Mouse (Mus musculus): ENCODE measurements at regions not wholly inside any gene's neighbourhood (a gene's known extent, or its start where the extent isn't known, plus 50 kb on each side); places are given as distances from the start of the nearest gene placed in this dataset.

DNA sequence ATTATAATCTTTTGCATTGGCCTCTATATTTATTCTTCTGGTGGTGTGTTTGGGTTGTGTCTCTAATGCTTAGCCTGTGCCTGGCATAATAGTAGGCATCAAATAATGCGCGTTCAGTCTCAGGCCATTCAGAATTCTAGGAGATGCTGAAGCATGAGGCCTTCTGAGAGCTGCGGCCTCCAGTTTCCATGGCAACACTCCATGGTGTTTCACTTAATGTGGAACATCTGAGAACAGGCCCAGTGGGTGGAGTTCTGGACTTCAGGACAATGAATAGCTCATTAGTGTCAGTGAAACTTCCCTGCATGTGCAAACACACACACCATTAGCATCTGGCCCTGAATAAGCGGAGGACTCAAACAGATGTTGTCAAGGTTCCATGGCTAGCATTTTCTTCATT lies 426.5 kb downstream of the Ets1 start:
- ATAC-seq (ENCODE audit: insufficient read depth): no peak
- WGBS (ENCODE audit: insufficient replicate concordance): 76% methylated on average over 4 of the region's 4 CpGs
- no peak overlapping the region for H3K4me3 ChIP-seq (replicated peaks)

DNA sequence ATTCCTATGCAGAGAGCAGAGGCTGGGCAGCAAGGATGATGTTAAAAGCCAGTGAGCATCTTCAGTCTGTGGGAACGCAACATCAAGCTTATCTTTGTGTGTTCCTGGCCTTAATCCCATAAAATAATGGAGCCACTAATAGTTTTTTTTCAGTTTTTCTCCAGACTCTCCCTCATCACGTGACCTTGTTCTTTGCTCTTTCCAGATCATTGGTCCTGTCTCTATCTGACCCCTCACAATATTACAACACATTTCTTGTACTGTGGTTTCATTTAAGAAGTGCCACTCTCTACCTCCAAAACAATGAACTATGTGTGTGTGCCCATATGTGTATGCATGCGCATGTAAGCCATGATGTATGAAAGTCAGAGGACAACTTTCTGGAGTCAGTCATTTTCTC lies 429.3 kb downstream of the Ets1 start:
- ATAC-seq (ENCODE audit: insufficient read depth): no peak
- no peaks in the 10 kb centered on the region for H3K36me3 ChIP-seq (replicated peaks)
- H3K4me3 ChIP-seq (replicated peaks): no peak overlapping the region
- no peak overlapping the region for H3K4me2 ChIP-seq
- H3K9ac ChIP-seq: no peak overlapping the region
- H3K4me1 ChIP-seq (replicated peaks): no peaks in the 10 kb centered on the region
- H3K27me3 ChIP-seq: no peaks in the 10 kb centered on the region
- no peaks in the 10 kb centered on the region for H3K9me3 ChIP-seq (replicated peaks)
- no peak overlapping the region for H3K27ac ChIP-seq (replicated peaks)
- WGBS (ENCODE audit: insufficient replicate concordance): 65% methylated on average over 3 of the region's 3 CpGs

More for the DNA sequence above, 426.5 kb downstream of the Ets1 start:
- Histone ChIP-seq H3K9ac (no peak overlapping the region), H3K4me2 (no peak overlapping the region), H3K27ac (replicated peaks) (no peak overlapping the region), H3K36me3 (replicated peaks) (no peaks in the 10 kb centered on the region), H3K9me3 (replicated peaks) (no peaks in the 10 kb centered on the region), H3K27me3 (no peaks in the 10 kb centered on the region), H3K4me1 (replicated peaks) (no peaks in the 10 kb centered on the region)

DNA sequence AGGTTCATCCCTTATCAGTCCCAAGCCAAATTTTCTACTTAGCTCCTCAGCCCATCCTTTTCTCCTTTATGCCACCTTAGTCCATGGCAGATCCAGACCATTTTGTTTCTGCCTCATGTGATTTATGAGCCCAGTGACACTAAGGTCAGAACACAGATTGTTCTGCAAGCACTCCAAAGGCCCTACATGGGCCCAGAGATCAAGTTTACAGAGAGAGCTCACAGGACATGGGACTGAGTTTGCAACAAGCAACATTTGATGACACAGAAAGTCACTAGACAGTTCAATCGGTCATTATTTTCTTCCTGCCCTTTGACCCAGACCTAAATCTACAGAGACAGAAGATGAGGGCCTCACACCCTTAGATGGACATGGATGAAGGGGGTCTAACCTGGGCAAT lies 431.5 kb downstream of the Ets1 start:
- Histone ChIP-seq H3K9me3 (replicated peaks) (no peaks in the 10 kb centered on the region), H3K36me3 (replicated peaks) (no peaks in the 10 kb centered on the region), H3K4me3 (replicated peaks) (no peak overlapping the region), H3K4me1 (replicated peaks) (no peaks in the 10 kb centered on the region), H3K9ac (no peak overlapping the region), H3K4me2 (no peak overlapping the region), H3K27ac (replicated peaks) (no peak overlapping the region), H3K27me3 (no peaks in the 10 kb centered on the region)
- WGBS (ENCODE audit: insufficient replicate concordance): 54% methylated on average over 1 of the region's 1 CpGs
- no peak for ATAC-seq (ENCODE audit: insufficient read depth)

DNA sequence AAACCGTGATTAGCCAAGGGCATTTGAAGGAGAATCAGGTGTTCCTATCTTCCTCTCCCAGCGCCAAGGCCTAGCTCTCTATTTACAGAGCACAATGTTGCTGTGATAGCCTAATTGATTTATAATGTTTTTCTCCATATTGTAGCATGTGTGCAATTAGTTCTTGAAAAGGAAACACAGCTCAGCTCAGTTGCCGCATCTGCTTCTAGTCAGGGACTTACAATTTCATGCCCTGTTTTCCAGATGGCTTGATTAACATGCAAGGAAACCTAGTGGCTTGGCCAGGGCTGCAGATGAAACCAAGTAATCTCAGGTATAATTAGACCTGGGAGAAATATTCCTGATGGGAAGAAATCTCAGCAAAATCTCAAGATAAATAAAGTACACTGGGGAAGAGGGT lies 434.1 kb downstream of the Ets1 start:
- Histone ChIP-seq H3K4me2 (no peak overlapping the region), H3K4me1 (replicated peaks) (no peaks in the 10 kb centered on the region), H3K27ac (replicated peaks) (no peak overlapping the region), H3K36me3 (replicated peaks) (no peaks in the 10 kb centered on the region), H3K9me3 (replicated peaks) (no peaks in the 10 kb centered on the region), H3K9ac (no peak overlapping the region), H3K4me3 (replicated peaks) (no peak overlapping the region), H3K27me3 (no peaks in the 10 kb centered on the region)
- ATAC-seq (ENCODE audit: insufficient read depth): no peak
- WGBS (ENCODE audit: insufficient replicate concordance): 64% methylated on average over 3 of the region's 3 CpGs

DNA sequence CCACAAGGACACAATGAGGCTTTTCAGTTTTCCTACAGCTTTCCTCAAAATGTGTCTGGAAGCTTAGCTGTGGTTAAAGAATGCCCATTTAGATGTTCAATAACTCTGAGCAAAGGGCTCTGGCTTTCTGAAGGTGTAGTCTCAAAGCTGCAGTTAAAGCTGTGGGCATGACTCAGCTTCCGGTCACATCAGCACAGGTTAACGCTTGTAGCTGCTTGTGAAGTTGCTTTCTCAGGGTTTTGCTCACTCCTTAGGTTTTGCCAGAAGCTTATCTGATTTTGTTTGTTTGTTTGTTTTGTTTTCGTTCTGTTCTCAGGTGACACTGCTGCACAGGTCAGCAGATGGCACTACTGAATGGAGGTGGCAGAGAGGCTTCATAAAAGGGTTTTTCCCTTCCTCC lies 444.2 kb downstream of the Ets1 start:
- no peak for ATAC-seq (ENCODE audit: insufficient read depth)
- H3K27me3 ChIP-seq: no peaks in the 10 kb centered on the region
- H3K9ac ChIP-seq: no peak overlapping the region
- H3K27ac ChIP-seq (replicated peaks): no peak overlapping the region
- H3K9me3 ChIP-seq (replicated peaks): no peaks in the 10 kb centered on the region
- no peak overlapping the region for H3K4me2 ChIP-seq
- no peaks in the 10 kb centered on the region for H3K4me1 ChIP-seq (replicated peaks)
- H3K4me3 ChIP-seq (replicated peaks): no peak overlapping the region
- 38% methylated on average over 3 of the region's 3 CpGs for WGBS (ENCODE audit: insufficient replicate concordance)
- no peaks in the 10 kb centered on the region for H3K36me3 ChIP-seq (replicated peaks)

DNA sequence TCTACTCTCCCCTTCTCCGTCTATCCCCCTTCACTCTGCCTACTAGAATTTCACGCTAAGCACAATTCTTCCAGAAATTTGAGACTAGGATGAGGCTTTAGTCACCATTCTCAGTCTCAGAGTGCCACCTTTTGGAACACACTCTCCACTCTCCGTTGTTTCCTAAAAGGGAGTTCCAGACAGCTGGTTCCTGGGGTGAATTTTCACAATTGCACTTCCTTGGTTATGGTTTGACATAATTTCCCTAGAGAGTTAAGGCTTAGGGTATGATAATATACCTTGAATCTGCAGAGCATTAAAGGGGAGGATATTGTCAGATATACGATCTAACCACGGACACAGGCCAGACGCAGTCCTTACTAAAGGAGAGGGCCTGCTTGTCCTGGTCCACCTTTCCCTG lies 444.8 kb downstream of the Ets1 start:
- H3K4me2 ChIP-seq: no peak overlapping the region
- no peak for ATAC-seq (ENCODE audit: insufficient read depth)
- WGBS (ENCODE audit: insufficient replicate concordance): 49% methylated on average over 6 of the region's 6 CpGs

DNA sequence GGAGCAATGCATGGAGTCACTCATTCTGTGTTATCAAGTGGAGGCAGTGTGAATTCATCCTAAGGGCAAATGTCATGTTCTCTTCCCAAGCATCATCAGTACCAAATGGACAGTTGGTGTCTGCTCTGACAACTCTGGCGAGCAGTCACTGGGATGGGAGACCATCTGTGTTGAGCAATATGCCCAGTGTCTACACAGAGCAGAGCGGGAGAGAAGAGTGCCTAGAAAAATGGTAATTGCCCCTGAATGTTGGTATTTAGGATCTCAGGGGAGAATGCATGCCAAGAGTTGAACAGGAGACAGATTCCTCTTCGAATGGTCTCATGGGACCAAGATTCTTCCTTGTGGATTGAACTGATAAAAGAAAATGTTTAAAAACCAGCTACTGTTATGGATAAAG lies 454.0 kb downstream of the Ets1 start:
- Histone ChIP-seq H3K27me3 (no peaks in the 10 kb centered on the region), H3K4me2 (no peak overlapping the region), H3K9me3 (replicated peaks) (no peaks in the 10 kb centered on the region), H3K4me1 (replicated peaks) (no peaks in the 10 kb centered on the region), H3K27ac (replicated peaks) (no peak overlapping the region), H3K9ac (no peak overlapping the region), H3K4me3 (replicated peaks) (no peak overlapping the region), H3K36me3 (replicated peaks) (no peaks in the 10 kb centered on the region)
- WGBS (ENCODE audit: insufficient replicate concordance): 42% methylated on average over 3 of the region's 3 CpGs
- ATAC-seq (ENCODE audit: insufficient read depth): no peak

More for the DNA sequence above, 444.8 kb downstream of the Ets1 start:
- Histone ChIP-seq H3K27ac (replicated peaks) (no peak overlapping the region), H3K36me3 (replicated peaks) (no peaks in the 10 kb centered on the region), H3K9ac (no peak overlapping the region), H3K4me3 (replicated peaks) (no peak overlapping the region), H3K4me1 (replicated peaks) (no peaks in the 10 kb centered on the region), H3K27me3 (no peaks in the 10 kb centered on the region), H3K9me3 (replicated peaks) (no peaks in the 10 kb centered on the region)

DNA sequence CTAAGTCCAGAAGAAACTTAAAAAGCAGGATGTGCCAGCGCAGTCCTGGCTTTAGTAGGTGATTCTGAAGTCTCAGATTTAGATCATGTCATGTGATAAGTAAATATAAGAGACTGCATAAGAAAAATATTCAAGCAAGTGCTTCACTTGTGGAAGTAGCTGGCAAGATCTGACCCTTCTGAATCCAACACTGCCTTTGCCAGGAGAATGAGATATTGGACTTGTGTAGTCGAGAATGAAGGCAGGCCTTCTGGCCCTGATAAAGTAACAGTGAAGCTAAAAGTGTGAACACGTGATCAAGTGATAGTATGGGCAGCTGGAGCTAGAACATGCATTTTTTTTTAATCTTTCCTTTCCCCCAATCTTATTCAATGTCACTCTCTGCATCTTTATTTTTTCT lies 455.6 kb downstream of the Ets1 start:
- Histone ChIP-seq H3K27ac (replicated peaks) (no peak overlapping the region), H3K9ac (no peak overlapping the region), H3K4me3 (replicated peaks) (no peak overlapping the region), H3K4me1 (replicated peaks) (no peaks in the 10 kb centered on the region), H3K4me2 (no peak overlapping the region), H3K9me3 (replicated peaks) (no peaks in the 10 kb centered on the region), H3K27me3 (no peaks in the 10 kb centered on the region), H3K36me3 (replicated peaks) (no peaks in the 10 kb centered on the region)
- ATAC-seq (ENCODE audit: insufficient read depth): no peak
- WGBS (ENCODE audit: insufficient replicate concordance): 44% methylated on average over 3 of the region's 3 CpGs

DNA sequence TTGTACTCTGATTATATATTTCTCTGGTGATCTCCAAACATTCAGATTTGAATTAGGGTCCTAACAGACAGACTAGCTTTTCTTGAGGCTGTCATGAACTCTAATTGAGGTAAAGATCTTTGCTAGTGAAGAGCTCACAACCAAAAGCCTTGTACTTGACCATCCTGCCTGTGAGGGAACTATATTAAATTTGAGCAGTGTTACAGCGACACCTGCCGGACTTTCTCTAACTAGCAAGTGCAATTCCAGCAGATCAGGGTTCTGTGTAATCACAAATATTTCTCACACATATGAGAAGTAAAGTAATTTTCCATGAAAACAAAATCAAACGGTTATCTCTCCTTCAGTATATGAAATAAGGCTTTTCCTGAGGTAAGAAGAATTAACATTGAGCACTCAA lies 459.6 kb downstream of the Ets1 start:
- Histone ChIP-seq H3K27me3 (no peaks in the 10 kb centered on the region), H3K4me3 (replicated peaks) (no peak overlapping the region), H3K36me3 (replicated peaks) (no peaks in the 10 kb centered on the region), H3K9me3 (replicated peaks) (no peaks in the 10 kb centered on the region), H3K4me1 (replicated peaks) (no peaks in the 10 kb centered on the region), H3K4me2 (no peak overlapping the region), H3K27ac (replicated peaks) (no peak overlapping the region), H3K9ac (no peak overlapping the region)
- WGBS (ENCODE audit: insufficient replicate concordance): 0% methylated on average over 3 of the region's 3 CpGs
- ATAC-seq (ENCODE audit: insufficient read depth): no peak

DNA sequence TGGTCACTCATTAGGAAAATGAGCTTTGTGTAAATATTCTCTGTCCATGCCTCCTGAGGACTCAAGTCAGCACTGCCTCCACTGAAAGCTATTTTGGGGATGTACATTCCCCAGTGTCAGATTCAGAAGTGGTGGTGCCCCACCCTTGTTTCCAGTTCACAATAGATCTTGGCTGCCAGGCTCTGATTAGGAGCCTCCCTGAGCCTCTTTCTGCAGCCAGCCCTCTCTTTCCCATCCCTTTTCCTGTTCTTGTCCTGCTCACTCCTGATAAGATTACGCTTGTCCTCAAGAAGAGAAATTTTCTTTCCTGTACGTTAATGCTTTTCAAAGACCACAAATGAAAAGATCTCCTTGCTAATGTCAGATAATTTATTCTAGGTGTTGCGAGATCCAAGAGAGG lies 465.2 kb downstream of the Ets1 start:
- no peak overlapping the region for H3K9ac ChIP-seq
- no peaks in the 10 kb centered on the region for H3K27me3 ChIP-seq
- no peak for ATAC-seq (ENCODE audit: insufficient read depth)
- H3K36me3 ChIP-seq (replicated peaks): no peaks in the 10 kb centered on the region
- WGBS (ENCODE audit: insufficient replicate concordance): 12% methylated on average over 3 of the region's 3 CpGs
- H3K4me2 ChIP-seq: no peak overlapping the region
- H3K9me3 ChIP-seq (replicated peaks): no peaks in the 10 kb centered on the region
- H3K27ac ChIP-seq (replicated peaks): no peak overlapping the region
- H3K4me1 ChIP-seq (replicated peaks): no peaks in the 10 kb centered on the region
- no peak overlapping the region for H3K4me3 ChIP-seq (replicated peaks)

DNA sequence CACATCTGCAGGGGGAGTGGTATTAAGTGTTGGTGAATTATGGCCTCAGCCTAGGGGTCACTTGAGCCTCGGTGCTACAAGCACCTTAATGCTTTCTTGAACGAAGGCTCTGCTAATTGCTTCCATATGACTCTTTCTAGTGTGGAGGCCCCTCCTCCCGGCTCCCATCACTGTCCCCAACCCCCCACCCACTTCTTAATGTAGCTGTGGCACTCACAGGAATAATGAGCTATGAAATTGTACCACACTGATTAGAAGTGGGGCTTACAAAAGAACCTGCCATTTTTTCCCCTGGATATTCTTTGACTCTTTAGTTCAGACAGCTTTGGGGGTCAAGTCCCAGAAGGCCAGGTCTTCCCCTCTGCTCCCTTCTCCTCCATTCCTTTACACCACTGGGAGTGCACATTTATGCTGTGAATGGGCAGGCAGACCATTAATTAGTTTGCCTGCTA lies 468.6 kb downstream of the Ets1 start:
- no peaks in the 10 kb centered on the region for H3K9me3 ChIP-seq (replicated peaks)
- no peak overlapping the region for H3K9ac ChIP-seq
- no peak for ATAC-seq (ENCODE audit: insufficient read depth)
- no peaks in the 10 kb centered on the region for H3K27me3 ChIP-seq
- H3K36me3 ChIP-seq (replicated peaks): no peaks in the 10 kb centered on the region
- H3K27ac ChIP-seq (replicated peaks): no peak overlapping the region
- H3K4me2 ChIP-seq: no peak overlapping the region
- H3K4me3 ChIP-seq (replicated peaks): no peak overlapping the region
- WGBS (ENCODE audit: insufficient replicate concordance): 45% methylated on average over 3 of the region's 3 CpGs
- H3K4me1 ChIP-seq (replicated peaks): no peaks in the 10 kb centered on the region

DNA sequence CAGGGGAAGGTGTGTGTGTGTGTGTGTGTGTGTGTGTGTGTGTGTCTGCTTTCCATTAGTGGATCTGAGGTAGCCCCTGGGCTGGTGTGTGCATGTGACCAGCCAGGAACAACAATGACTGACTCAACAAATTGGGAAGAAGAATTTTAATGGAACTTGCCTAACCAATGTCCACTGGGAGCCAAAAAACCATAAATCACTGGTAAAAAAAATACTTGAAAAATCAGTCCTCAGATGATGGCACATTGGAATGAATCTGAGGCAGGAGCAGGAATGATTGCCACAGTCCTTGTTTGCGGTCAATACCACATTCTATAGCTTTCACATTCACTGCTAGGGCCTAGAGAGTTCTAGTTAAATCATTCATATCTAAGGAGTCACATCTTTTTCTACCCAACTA lies 487.8 kb downstream of the Ets1 start:
- no peaks in the 10 kb centered on the region for H3K4me1 ChIP-seq (replicated peaks)
- no peaks in the 10 kb centered on the region for H3K27me3 ChIP-seq
- H3K4me2 ChIP-seq: no peak overlapping the region
- WGBS (ENCODE audit: insufficient replicate concordance): 64% methylated on average over 1 of the region's 1 CpGs
- H3K9me3 ChIP-seq (replicated peaks): no peaks in the 10 kb centered on the region
- H3K27ac ChIP-seq (replicated peaks): no peak overlapping the region
- no peaks in the 10 kb centered on the region for H3K36me3 ChIP-seq (replicated peaks)
- H3K9ac ChIP-seq: no peak overlapping the region
- no peak for ATAC-seq (ENCODE audit: insufficient read depth)
- no peak overlapping the region for H3K4me3 ChIP-seq (replicated peaks)
